Mouse (Mus musculus) frontal cortex, postnatal 10 days (tissue): ENCODE data around the gene Isg20l2.
A peak's percentile ranks its signal among the peaks of the same experiment; 100 is the strongest.

ENCODE experiments used
- DNase-seq, 2 experiments: peaks; one replicate each; pipeline ENCODE4 v3.0.0; 2022; ENCODE audit warnings: low spot score in 2 of 2, mixed read lengths in 1 of 2

The Isg20l2 gene

DNA sequence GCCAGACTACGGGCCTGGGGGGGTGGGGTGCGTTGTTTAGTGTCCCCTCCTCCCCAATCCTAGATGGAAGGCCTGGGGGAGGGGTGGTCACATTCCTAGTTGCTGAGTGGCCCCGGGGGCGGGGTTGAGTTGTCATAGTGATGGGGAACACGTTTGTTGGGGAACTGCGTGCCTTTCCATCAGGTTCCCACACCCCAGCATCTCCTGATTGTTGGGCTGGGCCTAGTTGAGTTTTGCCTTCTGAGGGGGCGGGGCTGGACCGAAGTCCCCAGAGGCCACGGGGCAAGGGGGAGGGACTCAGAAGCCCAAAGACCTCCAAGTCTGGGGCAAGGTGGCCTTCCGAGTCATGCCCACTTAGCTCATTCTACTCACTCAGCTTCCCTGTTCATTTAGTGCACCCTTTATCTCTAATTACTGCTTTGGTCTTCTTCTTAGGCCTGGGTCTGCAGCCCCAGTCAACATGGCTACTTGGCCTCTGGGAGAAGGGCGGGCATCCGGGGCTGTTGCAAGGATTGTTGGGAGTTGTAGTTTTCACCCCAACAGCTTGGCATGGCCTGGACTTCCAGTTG lies 19.5 kb upstream of the Isg20l2 start:
- peak; percentile 50 to 80 for DNase-seq

DNA sequence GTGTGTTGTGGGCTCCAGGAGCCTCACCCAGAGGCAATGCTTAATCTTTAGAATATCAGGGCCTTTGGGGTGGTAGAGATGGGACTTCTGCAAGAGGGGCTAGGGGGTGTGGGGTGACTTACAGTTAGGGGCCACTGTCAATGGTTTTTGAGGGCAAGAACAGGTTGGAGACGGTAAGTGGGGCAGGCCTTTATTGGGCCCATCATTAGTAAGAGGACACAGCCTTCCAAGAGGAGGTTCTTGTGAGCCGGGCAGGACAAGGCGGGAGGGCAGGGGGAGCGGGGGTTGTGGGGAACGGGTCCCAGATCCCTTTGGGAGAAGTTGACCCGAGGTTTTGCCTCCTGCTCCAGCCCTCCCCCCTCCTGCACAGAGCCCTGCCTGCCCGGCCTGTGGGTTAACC lies 16.6 kb upstream of the Isg20l2 start:
- DNase-seq, result no peak

DNA sequence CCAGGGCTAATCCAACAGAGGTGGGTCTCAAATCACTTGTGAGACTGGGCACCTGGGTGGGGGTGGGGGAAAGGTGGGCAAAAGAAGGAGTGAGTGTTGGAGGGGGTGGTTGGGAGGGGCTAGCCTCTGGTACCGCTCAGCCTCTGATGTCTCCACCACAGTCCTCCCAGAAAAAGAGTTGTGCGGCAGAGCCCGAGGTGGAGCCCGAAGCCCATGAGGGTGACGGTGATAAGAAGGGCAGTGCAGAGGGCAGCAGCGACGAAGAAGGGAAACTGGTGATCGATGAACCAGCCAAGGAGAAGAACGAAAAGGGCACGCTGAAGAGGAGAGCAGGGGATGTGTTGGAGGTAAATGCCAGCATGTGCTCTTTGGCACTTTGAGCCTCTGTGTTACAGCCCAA lies 16.2 kb upstream of the Isg20l2 start:
- DNase-seq, result no peak

DNA sequence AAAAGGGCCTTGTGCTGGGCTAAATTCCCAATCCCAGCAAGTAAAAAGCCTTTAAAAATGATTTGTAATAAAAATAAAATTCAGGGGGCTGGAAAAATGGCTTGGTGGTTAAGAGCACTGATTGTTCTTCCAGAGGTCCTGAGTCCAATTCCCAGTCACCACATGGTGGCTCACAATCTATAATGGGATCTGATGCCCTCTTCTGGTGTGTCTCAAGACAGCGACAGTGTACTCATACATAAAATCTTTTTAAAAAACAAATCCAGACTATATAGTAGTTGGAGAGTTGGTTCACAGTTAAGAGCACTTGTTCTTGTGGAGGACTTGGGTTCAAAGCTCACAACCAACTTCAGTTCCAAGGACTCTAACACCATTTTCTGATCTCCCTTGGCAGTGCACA lies 13.1 kb upstream of the Isg20l2 start:
- no peak for DNase-seq

DNA sequence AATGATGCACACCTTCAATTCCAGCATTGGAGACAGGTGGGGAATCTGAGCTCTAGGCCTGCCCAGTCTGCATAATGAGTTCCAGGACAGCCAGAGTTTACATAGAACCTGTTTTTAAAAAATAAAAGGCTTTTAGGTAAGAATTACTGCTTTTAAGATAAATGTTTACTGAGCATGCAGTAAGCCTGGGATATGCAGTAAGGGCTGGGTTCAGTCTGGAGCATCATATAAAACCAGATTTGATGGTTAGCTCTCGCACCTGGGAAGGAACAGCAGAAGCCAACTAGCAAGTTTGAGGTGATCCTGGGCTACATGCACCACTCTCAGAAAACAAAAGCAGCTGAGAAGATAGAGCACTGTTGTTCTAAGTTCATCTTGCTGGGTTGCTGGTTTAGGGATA lies 11.6 kb upstream of the Isg20l2 start:
- no peak for DNase-seq

DNA sequence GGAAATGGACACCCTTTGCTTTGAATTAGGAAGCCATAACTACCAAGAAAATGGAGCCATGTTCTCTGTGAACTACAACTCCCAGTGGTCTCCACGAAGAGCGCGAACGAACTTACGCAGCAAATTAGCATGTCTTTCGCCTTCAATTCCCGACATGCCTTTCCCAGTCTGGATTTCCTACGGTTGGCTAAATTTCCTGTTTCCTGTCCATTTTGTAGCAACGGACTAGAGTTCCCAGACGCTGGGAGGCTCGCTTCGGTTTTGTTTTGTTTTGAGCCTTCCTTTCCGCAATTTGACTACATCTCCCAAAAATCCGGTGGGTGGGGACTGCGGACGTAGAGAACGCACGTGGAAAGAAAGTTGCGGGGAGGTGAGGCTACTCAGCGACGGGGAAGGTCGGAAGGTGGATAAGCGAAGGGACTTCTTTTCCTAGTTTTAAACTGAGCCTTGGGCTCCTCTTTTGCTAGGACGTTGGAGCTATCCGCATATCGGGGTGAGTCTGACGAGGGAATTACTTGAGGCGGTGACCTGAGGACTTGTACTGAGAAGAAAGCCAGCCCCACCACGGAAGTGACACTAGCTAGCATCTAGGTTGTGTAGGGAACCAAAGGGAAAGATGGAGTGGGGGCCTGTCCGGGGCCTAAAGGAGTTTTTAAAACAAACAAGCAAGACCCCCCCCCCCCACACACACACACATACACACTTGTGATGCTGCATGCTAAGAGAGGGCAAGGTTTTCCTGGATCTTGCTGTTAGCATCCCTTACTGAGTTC lies 10.6 kb upstream of the Isg20l2 start, which contains the start of gene Mrpl24:
Gene Mrpl24, plus strand, starts transcription at position 171 of the 773 bp plus-strand sequence.
- DNase-seq, result peak; percentile 78 to 83

DNA sequence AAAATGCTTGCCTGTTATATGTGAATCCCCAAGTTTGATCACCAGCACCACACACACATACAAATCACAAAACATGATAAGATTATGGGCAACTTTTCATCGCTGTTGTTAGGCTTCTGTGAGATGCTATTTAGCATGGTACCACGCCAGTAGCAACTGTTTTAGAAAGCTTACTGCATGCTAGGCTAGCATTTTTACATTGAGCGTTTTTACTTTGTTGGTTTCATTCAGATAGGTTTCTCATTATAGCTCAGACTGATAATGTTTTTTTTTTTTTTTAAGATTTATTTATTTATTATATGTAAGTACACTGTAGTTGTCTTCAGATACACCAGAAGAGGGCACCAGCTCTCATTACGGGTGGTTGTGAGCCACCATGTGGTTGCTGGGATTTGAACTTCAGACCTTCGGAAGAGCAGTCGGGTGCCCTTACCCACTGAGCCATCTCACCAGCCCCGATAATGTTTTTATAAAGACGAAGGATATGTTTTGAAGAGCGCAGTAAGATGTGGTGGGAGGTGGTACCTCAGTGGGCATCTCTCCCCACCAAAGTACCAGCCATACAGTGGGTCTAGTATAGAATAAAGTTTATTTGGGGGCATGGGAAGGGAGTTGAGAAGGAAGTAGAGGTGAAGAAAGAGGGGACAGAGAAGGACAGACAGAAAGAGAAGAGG lies 9.7 kb upstream of the Isg20l2 start:
- DNase-seq, result no peak

DNA sequence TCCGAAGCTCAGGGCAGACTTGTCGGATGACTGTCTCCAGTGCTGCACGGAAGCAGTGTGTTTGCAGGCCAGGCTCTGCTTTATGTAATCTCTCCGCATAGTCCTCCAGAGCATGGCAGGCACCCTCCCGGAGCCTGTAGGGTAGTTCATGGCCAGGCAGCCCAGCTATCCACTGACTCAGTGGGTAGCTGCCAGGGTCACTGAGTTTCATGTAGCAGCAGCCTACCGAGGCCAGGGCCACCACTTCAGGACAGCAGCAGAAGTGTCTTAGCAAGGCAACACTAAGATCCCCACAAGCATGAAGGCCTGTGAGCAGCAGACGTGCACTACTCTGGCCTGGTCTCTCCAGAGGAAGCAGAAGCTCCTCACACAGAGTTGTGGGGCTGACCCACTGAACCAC lies 5.1 kb upstream of the Isg20l2 start:
- DNase-seq, result no peak

DNA sequence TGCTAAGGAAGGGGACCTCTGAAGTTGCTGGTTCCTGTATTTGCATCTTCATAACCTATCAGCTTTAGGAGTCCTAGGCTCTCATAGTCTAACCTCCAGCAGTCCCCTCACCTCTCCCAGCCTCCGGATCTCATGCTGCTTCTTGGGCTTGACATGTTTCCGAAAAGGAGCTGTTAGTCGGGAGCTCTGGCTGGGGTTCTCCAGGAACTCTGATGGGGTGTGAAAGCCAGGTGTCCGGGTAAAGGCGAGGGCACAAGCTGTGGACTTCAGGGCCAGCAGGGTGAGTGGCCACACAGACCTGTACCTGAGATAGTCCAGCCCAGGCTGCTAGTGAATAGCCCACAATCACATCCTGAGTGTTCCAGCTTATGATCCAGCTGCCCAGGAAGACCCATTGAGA lies 2.7 kb upstream of the Isg20l2 start:
- no peak for DNase-seq

DNA sequence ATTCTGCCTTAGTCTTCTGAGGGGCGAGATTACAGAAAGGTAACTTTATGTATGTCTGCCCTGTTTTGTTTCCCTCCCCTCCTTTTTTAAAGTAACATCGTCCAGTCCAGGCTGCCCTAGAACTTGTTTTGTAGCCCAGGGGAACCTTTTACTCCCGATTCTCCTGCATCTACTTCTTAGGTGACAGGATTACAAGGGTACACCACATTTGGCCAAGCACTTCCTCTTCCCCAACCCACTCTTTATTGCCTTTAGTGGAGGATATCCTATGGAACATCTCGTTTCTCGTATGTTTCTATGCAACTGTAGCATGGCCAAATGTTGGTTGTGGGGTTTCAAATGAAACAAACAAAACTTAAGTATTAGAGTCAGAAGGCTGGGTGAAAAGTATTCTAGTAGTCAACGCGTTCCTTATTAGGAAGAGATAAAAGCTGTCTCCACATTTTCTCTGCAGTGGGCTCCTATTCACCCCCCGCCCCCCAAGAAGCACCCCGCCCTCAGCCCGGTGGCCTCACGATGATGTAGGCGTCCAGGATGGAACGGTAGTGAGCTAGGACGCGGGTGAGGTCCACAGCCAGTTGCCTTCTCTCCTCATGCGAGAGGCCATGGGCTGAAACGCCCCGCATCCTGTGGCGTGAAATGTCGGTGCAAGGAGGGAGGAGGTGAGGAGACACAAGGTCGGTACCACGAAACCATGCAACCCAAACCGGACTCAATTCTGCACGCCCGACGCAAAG lies 605 bp upstream of the Isg20l2 start:
- no peak for DNase-seq

DNA sequence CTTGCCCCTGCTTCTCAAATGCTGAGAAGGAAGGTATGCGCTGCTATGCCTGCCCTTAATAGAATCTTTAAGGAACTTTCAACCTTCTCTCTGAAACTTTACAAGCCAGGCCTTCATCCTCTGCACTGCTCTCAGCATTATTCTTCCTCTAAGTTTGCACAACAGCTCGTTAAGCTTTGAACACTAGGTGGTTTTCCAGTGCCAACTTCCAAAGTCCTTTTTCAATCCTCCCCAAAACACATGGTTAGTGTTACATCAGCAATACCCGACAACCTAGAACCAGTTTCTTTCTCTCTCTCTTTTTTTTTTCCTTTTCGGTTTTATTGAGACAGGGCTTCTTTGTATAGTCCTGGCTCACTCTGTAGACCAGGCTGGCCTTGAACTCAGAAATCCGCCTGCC lies 3.9 kb downstream of the Isg20l2 start:
- DNase-seq, result no peak

DNA sequence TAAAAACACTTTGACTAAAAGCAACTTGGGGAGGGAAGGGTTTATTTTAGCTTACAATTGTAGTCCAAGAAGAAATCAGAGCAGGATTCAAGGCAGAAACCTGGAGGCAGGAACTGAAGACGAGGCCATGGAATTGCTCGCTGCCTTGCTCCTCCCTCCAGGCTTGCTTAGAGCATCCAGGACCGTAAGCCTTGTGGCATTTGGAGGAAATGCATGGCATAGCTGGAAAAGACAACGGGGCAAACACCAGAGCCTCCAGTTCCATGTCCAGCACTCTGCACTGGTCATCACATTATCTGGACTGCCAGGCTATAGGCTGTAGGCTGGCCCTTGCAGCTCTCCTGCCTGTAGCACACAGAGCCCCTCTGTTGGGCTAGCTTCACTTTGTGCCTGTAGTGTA lies 4.4 kb downstream of the Isg20l2 start:
- no peak for DNase-seq

DNA sequence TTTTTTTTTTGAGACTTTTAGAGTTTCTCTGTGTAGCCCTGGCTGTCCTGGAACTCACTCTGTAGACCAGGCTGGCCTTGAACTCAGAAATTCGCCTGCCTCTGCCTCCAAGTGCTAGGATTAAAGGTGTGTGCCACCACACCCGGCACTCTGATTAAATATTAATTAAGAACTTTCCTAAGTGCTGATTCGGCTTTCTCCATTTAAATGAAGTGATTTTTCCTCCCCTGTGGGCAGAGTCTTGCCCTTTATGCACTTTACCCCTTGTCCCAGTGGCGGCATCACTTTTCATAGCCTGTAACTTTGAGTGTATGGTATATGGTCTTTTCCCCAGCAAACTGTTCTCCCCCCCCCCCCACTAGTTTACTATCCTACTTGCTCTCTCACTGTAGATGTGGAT lies 5.1 kb downstream of the Isg20l2 start:
- DNase-seq, result no peak

DNA sequence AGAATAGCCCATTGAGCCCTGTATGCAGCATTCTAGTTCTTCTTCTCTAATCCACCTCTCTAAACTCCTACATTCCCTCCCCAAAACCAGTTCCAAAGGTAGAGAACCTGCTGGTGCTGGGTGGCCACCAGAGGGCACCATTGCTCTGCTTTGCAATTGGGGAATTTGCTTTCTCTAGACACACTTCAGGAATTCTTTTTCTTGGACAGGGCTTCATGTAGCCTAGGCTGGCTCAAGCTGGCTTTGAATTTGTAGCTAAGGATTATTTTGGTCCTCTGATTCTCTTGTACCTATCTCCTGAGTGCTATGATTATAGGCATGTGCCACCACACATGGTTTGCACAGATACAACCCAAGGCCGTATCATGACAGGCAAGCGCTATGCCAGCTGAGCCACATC lies 5.7 kb downstream of the Isg20l2 start:
- peak in 1 of 2 experiments; percentile 78 for DNase-seq

DNA sequence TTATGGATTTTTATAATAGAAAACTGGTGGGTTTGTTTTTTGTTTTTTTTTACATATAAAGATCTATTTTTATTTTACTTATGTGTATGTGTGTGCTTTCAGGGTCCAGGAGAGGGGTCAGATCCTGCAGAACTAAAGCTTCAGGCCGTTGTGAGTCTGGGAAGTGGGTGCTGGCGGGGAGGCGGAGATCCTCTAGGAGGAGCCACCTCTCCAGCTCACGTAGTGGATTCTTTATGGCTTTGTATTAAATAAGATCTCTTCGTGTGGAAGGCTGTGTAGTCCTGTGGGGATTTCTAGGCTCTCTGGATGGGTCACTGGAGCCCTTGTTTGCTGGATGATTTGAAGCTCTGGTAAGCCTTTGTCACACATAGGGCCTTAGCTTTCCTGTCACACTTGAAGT lies 10.5 kb downstream of the Isg20l2 start:
- no peak for DNase-seq

DNA sequence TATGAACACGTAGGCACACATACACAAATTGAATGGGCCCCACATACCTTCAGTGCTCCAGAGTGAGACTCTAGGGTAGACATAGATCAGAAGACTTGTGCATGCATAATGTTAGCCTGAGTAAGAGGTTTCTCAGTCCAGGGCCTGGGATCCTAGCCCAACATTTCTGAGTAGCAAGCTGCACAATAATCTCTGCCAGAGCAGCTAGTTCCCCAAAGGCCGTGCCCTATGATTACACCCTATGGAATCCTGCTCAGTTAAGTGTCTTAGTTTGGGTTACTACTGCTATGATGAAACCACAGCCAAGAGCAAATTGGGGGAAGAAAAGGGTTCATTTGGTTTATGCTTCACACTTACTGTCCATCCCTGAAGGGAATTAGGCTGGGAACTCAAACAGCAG lies 12.4 kb downstream of the Isg20l2 start:
- DNase-seq, result no peak

DNA sequence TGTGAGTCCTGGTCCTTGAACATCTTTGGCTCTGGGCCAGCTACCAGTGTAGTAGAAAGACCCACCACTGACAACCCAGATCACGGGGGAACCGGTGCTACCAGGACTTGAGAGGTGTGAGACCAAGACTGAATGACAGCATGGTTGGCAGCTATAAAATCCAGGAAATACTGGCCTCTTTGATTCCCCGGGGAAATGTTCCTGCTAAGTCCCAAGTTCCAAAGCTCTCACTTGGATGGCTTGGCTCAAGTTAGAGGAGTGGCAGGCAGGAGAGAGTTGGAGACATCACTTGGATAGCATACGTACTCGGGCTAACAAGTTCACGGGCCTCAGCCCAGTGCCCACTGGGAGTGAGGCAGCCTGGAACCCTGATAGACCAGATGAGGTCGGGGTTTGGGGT lies 13.5 kb downstream of the Isg20l2 start:
- DNase-seq, result no peak

DNA sequence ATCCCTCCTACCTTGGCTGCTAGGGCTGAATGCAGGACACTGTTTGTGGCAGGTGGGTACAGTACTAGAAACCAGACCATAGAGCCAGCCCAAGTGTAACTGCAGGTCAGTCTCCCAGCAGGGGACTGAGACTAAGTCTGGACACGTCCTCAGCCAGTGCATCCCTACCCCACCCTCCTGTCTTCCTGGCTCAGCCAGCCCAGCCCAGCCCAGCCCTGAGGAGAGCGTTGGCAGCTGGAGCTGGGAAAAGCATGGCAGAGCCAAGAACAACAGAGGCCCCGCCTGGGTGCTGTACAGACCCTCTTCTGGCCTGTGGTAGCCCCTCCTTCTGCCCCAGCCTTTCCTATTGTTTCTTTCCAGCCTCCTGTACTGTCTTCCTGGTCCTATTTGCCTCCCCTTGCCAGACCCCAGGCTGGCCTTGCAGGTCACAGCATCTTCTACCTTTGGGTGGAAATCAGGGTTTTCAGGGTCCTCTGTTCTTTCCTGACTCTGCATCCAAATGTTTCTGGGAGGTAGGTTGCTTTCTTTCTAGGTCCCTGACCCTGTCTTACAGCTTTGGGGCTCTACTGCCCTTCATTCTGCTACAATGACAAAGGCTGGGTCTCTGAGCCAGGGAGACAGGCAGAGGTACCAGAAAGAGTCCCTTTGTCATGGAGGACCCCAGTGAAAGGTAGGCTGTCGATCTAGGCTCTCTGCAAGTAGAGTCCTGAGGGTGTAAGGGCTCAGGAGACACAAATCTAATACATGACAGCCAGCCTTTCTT lies 14.9 kb downstream of the Isg20l2 start:
- no peak for DNase-seq

DNA sequence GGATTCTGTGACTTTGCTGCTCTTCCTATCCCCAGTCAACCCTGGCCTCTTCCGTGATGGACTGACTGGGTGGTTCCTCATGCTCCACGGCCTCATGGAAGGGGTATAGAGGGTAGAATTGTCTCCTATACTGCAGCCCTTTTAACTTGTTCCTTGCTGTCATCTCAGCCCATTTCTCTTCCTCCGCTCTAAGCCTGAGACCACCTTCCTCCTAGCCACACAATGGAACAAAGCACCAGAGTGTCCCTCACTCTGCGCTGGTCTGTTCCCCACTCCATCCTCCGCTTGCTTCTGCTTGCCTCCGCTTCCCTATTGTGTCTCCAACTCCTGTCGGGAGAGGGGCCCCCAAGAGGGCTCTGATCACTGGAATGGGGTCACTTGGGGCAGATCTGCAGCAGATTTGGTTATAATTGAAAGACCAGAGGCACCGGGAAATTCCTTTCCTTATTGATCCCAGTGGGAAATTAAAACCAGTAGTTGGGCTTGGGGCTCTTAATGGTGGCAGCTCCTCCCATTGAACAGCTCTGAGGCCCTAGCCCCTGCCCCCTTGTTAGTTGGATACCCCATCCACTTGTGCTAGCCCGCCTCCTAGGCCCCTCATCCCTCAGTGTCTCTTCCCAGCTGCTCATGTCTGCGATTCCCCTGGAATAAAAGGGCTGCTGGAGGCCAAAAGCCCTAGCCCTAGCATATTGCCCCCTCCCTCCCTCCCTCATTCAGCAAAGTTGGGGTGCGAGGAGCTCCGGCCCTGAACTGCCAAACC lies 15.8 kb downstream of the Isg20l2 start:
- DNase-seq, result no peak

DNA sequence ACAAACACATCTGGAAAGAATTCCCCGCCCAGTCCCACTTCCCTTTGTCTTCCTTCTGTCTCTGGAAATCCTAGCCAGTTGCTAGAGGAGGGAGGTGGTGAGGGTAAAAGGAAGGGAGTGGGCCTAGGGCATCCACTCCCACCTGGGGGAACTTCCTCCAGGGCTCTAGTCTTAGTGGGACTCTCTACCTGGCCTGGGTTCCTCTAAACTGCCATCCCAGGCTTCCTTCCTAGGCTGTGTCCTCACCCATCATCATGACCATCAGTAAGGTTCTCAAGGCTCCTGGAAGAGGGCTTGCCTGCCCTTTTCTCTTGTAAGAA lies 16.4 kb downstream of the Isg20l2 start:
- DNase-seq, result no peak
